Mouse (Mus musculus): Measurements from ENCODE around the gene Cldn2. TPM values are rescaled to one million over a fixed set of nuclear protein-coding genes. Genes with fewer than 3 reads are reported as not detected.

The Cldn2 gene
- total and polyA plus RNA-seq, 3 experiments, result not detected

GRCm38 (mm10) chrX:139828363-139829092 is 27.9 kb downstream of the Cldn2 start (continued):
- TF ChIP-seq MAX (IDR thresholded peaks at IDR 0.05; ENCODE audit: low read length), result no peak
- TF ChIP-seq SIN3A (IDR thresholded peaks at IDR 0.05; ENCODE audit: low read length), result 0 out of 2 replicates have a peak, but pooled peaks have one; percentile 45
- TF ChIP-seq MEF2A (IDR thresholded peaks at IDR 0.05; ENCODE audit: extremely low read depth, insufficient replicate concordance, low read depth, low read length, poor library complexity, severe bottlenecking), result 0 out of 2 replicates have a peak, but pooled peaks have one; percentile 59

DNA sequence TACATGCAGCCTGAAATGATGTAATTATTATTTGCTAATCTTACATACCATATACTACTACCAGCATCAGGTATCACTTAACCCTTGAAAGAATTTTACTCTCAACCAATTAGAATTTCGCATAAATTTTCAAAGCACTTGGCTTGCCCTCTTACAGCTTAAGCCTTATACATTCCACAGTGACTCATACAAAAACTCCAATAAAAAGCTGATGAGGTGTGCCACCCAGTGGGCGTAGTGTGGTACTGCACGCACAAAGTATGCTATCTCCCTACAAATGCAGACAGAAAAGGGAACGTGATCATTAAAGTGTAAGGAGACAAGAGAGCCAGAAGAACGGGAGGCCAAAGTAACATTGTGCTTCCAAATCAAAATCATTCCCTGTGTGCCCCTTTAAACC is 31.8 kb downstream of the Cldn2 start:
- peak; percentile 89 for DNase-seq (ENCODE audit: low read depth, low spot score)
- Histone ChIP-seq H3K79me2 (ENCODE audit: control insufficient read depth, insufficient read depth, low read length, poor library complexity) (no peaks in the 10 kb centered on the region), H3K27ac (ENCODE audit: control insufficient read depth, low read depth, low read length) (no peak overlapping the region), H3K4me1 (ENCODE audit: control insufficient read depth in 1 of 2, insufficient read depth in 2 of 2, low read length in 2 of 2) (peaks cover 6 to 7% of the 10 kb centered on the region in 2 experiments), H3K4me3 (ENCODE audit: control insufficient read depth in 1 of 2, insufficient read depth in 1 of 2, low read depth in 2 of 2, low read length in 2 of 2) (no peak overlapping the region), H3K27me3 (ENCODE audit: control insufficient read depth in 1 of 2, insufficient read depth in 2 of 2, low read length in 2 of 2) (no peaks in the 10 kb centered on the region), H3K9ac (ENCODE audit: control insufficient read depth, low read depth, low read length, poor library complexity, severe bottlenecking) (no peak overlapping the region), H3K9me3 (replicated peaks; ENCODE audit: insufficient read depth, low read length) (no peaks in the 10 kb centered on the region), H3K36me3 (ENCODE audit: control insufficient read depth in 1 of 2, insufficient read depth in 2 of 2, low read length in 2 of 2) (peaks cover 0 to 15% of the 10 kb centered on the region in 2 experiments; a peak in 2 of 4 replicates)
- TF ChIP-seq EP300 (IDR thresholded peaks at IDR 0.05; ENCODE audit: low read depth in 1 of 2, low read length in 2 of 2), result no peak
- no peak for TF ChIP-seq MXI1 (IDR thresholded peaks at IDR 0.05; ENCODE audit: low read depth, low read length)
- TF ChIP-seq NRF1 (IDR thresholded peaks at IDR 0.05; ENCODE audit: insufficient read depth, low read depth, low read length, poor library complexity, severe bottlenecking), result no peak
- TF ChIP-seq ZNF384 (IDR thresholded peaks at IDR 0.05; ENCODE audit: low read depth, low read length), result no peak
- TF ChIP-seq MAZ (IDR thresholded peaks at IDR 0.05; ENCODE audit: low read depth, low read length), result no peak
- no peak for TF ChIP-seq TBP (IDR thresholded peaks at IDR 0.05; ENCODE audit: low read depth, low read length)
- no peak for TF ChIP-seq RCOR1 (IDR thresholded peaks at IDR 0.05; ENCODE audit: low read depth, low read length)
- peak; percentile 99 for TF ChIP-seq ZC3H11A (IDR thresholded peaks at IDR 0.05; ENCODE audit: low read depth, low read length)
- no peak for TF ChIP-seq ZKSCAN1 (IDR thresholded peaks at IDR 0.05; ENCODE audit: low read depth, low read length)
- peak; percentile 99 for TF ChIP-seq SMC3 (IDR thresholded peaks at IDR 0.05; ENCODE audit: low read depth, low read length)
- TF ChIP-seq USF1 (IDR thresholded peaks at IDR 0.05; ENCODE audit: low read depth, low read length), result no peak
- no peak for TF ChIP-seq GABPA (IDR thresholded peaks at IDR 0.05; ENCODE audit: low read depth, low read length)
- no peak for TF ChIP-seq ELF1 (IDR thresholded peaks at IDR 0.05; ENCODE audit: low read depth, low read length)
- no peak for TF ChIP-seq GATA1 (IDR thresholded peaks at IDR 0.05; ENCODE audit: low read depth, low read length)
- no peak for TF ChIP-seq POLR2A (IDR thresholded peaks at IDR 0.05; ENCODE audit: control insufficient read depth in 1 of 2, insufficient read depth in 1 of 2, low read depth in 1 of 2, low read length in 2 of 2, poor library complexity in 1 of 2)
- TF ChIP-seq CHD1 (IDR thresholded peaks at IDR 0.05; ENCODE audit: low read depth, low read length), result no peak
- TF ChIP-seq MYC (IDR thresholded peaks at IDR 0.05; ENCODE audit: low read depth, low read length), result no peak
- TF ChIP-seq SIN3A (IDR thresholded peaks at IDR 0.05; ENCODE audit: low read length), result peak; percentile 44; the same call in 1 of the 2 replicates
- TF ChIP-seq KAT2A (conservative IDR thresholded peaks at IDR 0.05; ENCODE audit: low read depth, low read length), result no peak
- TF ChIP-seq TAL1 (IDR thresholded peaks at IDR 0.05; ENCODE audit: low read length), result no peak
- TF ChIP-seq MEF2A (IDR thresholded peaks at IDR 0.05; ENCODE audit: extremely low read depth, insufficient replicate concordance, low read depth, low read length, poor library complexity, severe bottlenecking), result no peak
- no peak for TF ChIP-seq BHLHE40 (IDR thresholded peaks at IDR 0.05; ENCODE audit: borderline replicate concordance, low read depth, low read length)
- no peak for TF ChIP-seq NELFE (IDR thresholded peaks at IDR 0.05; ENCODE audit: low read depth, low read length)
- no peak for TF ChIP-seq POLR2AphosphoS2 (IDR thresholded peaks at IDR 0.05; ENCODE audit: low read length)
- no peak for TF ChIP-seq ZMIZ1 (IDR thresholded peaks at IDR 0.05; ENCODE audit: low read depth, low read length)
- TF ChIP-seq MAX (IDR thresholded peaks at IDR 0.05; ENCODE audit: low read length), result no peak
- no peak for TF ChIP-seq HCFC1 (IDR thresholded peaks at IDR 0.05; ENCODE audit: low read depth, low read length)
- peak; percentile 86 to 99 (median 87) for TF ChIP-seq CTCF (IDR thresholded peaks at IDR 0.05 in 2 of 3, conservative IDR thresholded peaks at IDR 0.05 in 1 of 3; ENCODE audit: control insufficient read depth in 1 of 3, insufficient read depth in 1 of 3, low read depth in 2 of 3, low read length in 3 of 3, poor library complexity in 1 of 3, severe bottlenecking in 1 of 3)
- TF ChIP-seq CHD2 (IDR thresholded peaks at IDR 0.05; ENCODE audit: low read length), result no peak
- TF ChIP-seq RAD21 (IDR thresholded peaks at IDR 0.05; ENCODE audit: low read depth, low read length), result peak; percentile 100
- TF ChIP-seq MAFK (IDR thresholded peaks at IDR 0.05; ENCODE audit: borderline replicate concordance, low read depth, low read length), result no peak
- TF ChIP-seq USF2 (IDR thresholded peaks at IDR 0.05; ENCODE audit: borderline replicate concordance in 1 of 2, insufficient read depth in 1 of 2, low read depth in 1 of 2, low read length in 2 of 2), result no peak
- no peak for TF ChIP-seq UBTF (IDR thresholded peaks at IDR 0.05; ENCODE audit: borderline replicate concordance, insufficient read depth, low read depth, low read length)
- no peak for TF ChIP-seq ETS1 (IDR thresholded peaks at IDR 0.05; ENCODE audit: low read depth, low read length)
